Mouse (Mus musculus): ENCODE measurements around the gene Gm5150.
"Not testable (repeated sequence)": the region's sequence is repeated elsewhere in the genome, so short reads cannot be mapped to it uniquely, and the experiment has no call there.

Gm5150 gene

DNA sequence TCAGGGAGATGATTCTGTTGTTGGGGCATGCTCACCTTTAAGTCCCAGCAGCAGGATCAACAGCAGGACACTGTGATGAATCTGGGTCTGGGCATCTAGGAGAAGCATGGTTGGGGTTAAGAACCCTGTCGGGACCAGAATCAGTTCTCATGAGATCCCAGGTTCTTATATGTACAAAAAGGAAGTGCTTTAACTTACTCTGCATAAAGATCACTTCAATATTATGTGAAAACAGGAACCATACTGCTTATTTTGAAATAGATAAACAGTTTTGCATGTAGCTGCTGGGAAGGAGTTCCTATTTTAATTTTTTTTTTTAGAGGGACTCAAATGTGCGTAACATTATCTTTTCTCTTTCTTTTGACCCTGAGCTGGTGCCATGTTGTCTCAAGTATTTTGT, at the start of gene Gm5150:
Gene Gm5150, minus strand, starts transcription at position 223 of the 400 bp plus-strand sequence.
- no peak for DNase-seq (ENCODE audit: low read depth, low spot score)

DNA sequence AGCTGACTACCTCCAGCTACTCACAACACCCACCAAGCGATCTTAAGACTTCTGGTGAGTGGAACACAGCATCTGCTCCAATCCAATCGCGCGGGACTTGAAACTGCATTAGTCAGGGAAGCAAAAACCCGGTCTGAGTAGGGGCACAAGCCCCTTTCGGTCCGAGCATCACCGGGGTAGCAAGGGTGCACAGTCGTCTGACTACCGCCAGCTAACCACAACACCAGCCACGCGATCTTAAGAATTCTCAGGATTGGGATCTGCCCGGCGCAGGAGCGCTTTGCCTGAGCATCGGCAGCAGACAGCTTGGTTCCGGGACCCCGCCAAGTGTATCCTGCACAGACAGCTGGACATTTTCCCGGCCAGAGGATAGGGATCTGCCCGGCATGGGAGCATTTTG, 45.5 kb upstream of the Gm5150 start:
- DNase-seq (ENCODE audit: low read depth, low spot score), result not testable (repeated sequence)

DNA sequence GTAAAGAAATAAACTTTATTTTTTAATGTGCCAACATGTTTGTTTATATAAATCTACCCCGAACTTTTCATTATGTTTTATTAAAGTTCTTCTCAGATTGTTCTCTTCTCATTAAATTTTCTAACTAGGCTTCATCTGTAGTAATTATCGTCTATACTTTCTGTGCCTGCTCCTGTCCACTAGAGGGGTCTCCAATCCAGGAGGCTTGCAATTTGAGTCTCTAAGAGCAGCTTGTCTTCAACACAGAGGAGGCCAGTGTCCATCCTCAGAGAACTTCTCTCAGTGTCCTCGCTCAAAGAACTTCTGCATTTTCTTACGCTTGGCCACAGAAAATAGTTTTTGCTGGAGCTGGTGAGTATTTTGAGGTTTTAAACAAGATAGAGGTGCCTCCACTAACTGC, 41.1 kb upstream of the Gm5150 start:
- no peak for DNase-seq (ENCODE audit: low read depth, low spot score)

DNA sequence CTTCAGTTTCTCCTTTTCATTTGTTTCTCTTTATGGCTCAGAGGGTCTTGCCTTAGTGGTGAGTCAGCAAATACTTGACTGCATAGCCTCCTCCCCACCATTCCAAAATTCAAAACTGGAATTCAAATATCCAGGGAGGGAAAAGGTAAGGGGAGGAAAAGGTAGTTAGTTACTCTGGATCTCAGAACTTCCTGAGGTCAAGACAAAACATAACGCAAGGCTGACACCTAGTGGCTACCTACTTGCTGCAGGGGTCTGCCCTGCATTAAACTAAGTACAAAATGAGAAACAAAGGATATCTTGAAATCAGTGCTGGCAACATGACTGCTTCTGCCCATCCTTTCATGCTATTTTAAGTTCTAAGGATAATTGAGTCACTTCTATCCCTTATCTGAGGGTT, 37.1 kb upstream of the Gm5150 start:
- DNase-seq (ENCODE audit: low read depth, low spot score), result peak; percentile 27

DNA sequence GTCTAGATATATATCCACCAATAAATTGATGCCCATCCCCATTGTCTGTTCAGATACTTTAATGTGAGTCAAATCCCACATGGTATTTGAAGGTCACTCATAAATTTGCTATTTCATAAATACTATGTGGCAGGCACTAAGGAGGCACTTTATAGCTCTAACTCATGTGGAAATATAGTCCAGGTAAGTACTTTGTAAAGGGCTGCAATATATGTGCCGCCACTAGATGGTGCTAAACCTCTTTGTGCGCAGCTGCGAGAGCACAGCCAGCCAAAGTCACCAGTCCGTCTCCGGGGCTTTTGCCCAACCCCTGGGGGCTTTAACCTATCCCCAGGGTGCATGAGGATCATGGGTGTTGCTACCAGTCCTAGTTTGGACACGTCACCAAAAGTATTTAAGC, 18.8 kb upstream of the Gm5150 start:
- not testable (repeated sequence) for DNase-seq (ENCODE audit: low read depth, low spot score)

DNA sequence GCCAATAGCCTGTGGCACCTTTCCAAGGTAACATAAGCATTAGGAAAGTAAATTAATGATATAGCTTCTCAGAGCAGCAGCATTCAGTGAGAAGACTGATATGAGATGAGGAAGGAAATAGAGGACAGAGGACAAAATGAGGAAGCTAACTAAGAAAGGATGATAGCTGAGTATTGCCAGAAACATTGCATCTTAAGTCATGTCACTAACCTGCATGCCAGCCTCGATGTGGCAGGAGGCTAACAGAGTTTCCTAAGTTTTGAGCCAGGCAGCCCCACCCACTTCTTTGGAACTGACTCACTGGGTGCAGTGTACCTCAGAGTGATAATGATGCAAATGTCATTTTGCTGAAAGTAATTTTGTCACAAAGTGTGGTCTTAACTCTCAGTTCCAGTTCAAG, 16.0 kb upstream of the Gm5150 start:
- no peak for DNase-seq (ENCODE audit: low read depth, low spot score)

DNA sequence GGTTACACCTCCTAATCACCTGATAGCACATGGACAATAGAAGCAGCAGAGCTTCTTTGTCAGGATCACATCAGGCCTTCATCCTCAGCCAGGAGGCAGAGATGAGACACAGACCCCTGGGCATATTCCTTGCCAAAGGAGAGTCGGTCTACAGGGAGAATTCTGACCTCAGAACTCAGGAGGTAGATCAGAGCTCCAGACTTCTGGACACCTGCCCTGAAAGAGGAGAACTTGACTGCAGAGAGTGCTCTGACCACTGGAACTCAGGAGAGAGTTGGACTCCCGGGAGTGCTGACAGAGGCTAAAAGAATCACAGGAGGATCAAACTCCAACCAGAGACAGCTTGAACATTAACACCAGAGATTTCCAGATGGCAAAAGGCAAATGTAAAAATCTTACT, 8.2 kb upstream of the Gm5150 start:
- not testable (repeated sequence) for DNase-seq (ENCODE audit: low read depth, low spot score)

DNA sequence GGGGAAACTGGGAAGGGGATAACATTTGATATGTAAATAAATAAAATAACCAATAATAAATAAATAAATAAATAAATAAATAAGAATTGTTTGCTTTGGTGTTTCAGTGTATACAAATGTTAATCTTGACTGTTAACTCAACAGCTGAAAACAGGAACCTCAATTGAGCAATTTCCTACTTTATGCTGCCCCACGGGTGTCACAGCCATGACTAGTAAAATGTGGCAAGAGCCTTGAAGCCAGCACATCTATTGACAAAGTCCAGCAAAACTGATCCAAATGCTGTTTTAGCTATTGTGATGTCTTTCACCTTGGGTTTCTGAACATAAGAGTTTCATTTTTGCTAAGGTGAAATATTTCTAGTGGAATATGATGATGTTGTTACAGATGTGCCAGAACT, 1.6 kb upstream of the Gm5150 start:
- no peak for DNase-seq (ENCODE audit: low read depth, low spot score)

DNA sequence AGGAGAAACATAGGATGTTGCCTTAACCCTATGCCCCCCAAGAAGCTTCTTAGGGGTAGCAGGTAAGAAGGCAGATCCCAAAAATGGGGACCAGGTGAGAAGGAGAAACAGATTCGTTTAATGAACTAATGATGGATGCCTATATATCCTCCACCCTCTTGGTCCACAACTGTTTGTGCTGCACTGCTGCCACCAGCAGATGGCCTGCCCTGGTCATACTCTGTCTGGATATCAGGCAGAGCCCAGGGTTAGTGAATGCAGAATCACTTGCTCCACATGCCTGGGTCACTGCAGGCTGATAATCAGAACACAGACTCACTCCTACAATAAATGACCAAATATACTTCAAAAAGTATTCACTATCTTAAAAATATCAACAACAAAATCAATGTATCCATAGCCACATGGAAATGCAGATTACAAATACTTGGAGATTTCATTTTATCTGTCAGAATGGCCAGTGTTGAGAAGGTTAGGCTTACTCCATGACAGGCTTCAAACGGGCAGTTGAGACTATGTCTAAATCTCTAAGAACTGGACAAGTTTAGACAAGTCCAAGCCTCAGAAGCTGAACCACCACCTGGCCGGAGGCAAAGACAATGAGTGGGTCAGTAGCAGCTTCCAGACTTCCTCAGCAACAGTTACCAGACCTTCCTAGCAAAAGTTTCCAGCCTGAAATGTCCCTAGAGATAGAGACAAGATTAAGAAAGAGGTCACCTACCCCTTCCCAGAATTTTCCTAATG, 2.2 kb downstream of the Gm5150 start:
- no peak for DNase-seq (ENCODE audit: low read depth, low spot score)

DNA sequence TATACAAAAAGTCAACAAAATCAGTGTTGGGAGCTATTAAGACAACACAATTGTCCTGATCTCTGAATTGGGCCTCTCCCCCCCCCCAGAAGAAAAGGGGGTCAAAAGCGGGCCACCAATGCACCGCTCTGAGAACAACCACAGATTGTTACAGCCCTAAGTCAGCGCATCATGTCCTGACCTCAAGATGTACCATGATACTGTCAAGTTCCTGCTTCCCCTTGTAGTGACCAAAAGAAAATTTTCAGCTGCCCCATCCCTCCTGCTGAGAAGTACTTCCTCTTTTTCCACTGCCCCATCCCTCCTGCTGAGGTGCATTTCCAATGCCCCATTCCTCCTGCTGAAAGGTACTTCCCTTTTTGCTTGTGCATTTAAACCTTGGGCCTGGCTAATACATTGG, 6.8 kb downstream of the Gm5150 start:
- not testable (repeated sequence) for DNase-seq (ENCODE audit: low read depth, low spot score)

DNA sequence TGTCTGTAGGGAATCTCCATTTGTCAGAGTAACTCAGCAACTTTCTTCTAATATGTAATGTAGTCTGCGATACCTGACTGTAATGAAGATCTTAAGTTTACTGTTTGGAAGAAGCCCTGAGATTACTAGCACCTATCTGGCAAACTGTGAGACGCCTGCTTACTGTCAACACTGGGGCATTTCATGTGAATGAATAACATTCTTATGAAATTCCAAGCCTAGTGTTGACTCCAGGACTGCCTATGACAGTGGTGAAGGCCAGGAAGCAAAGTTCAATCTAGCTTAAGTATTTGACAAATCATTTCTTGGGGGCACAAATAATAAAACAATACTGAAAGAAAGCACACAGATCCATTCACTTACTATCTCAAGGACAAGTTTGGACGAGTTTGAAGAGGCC, 24.0 kb downstream of the Gm5150 start:
- no peak for DNase-seq (ENCODE audit: low read depth, low spot score)

DNA sequence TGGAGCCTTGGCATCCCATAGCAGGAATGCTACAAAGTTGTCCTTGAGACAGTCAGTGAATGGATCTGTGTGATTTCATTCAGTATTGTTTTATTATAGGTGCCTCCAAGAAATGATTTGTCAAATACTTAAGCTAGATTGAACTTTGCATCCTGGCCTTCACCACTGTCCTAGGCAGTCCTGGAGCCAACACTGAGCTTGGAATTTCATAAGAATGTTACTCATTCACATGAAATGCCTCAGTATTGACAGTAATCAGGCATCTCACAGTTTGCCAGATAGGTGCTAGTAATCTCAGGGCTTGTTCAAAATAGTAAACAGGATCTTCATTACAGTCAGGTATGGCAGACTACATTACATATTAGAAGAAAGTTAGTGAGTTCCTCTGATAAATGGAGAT, 49.3 kb downstream of the Gm5150 start:
- DNase-seq (ENCODE audit: low read depth, low spot score), result no peak
